Mouse (Mus musculus) neural tube, embryonic 11.5 days (tissue): ENCODE data around the gene P4hb. TPM values are rescaled to one million over a fixed set of nuclear protein-coding genes. Genes with fewer than 3 reads are reported as not detected.

Experiments used
- ATAC-seq: fragments of 200-750 bp; cut with Nextera tagmentation; 2 replicates; pipeline ENCODE4 v1.8.0; 2017; ENCODE audit warnings: moderate number of reproducible peaks, mild to moderate bottlenecking, moderate TSS enrichment, moderate library complexity; ENCODE audit not compliant: insufficient read depth, low FRiP score, low TSS enrichment
- DNase-seq: peaks from one replicate; pipeline ENCODE4 v3.0.0-alpha.2; 2015; ENCODE audit warnings: low spot score
- H3K27ac ChIP-seq: fragments of 300-500 bp; sonication (generic); 2 replicates; pipeline ENCODE4 v1.5.1; 2014; ENCODE audit warnings: low read depth, mild to moderate bottlenecking, low read length
- H3K27me3 ChIP-seq: fragments of 300-500 bp; sonication (generic); 2 replicates; pipeline ENCODE4 v1.6.1; 2014; ENCODE audit warnings: mild to moderate bottlenecking, low read length, mixed read lengths; ENCODE audit not compliant: control insufficient read depth, insufficient read depth
- H3K36me3 ChIP-seq: fragments of 300-500 bp; sonication (generic); 2 replicates; pipeline ENCODE4 v1.6.1; 2014; ENCODE audit warnings: mild to moderate bottlenecking, low read length, moderate library complexity, mixed read lengths; ENCODE audit not compliant: control insufficient read depth, insufficient read depth
- H3K4me1 ChIP-seq: fragments of 300-500 bp; sonication (generic); 2 replicates; pipeline ENCODE4 v1.6.1; 2014; ENCODE audit warnings: low read length, mixed read lengths; ENCODE audit not compliant: control insufficient read depth, insufficient read depth
- H3K4me2 ChIP-seq: fragments of 300-500 bp; sonication (generic); 2 replicates; pipeline ENCODE4 v1.6.1; 2014; ENCODE audit warnings: low read depth, mild to moderate bottlenecking, moderate library complexity
- H3K4me3 ChIP-seq: fragments of 300-500 bp; sonication (generic); 2 replicates; pipeline ENCODE4 v1.5.1; 2014; ENCODE audit warnings: low read depth, low read length
- H3K9ac ChIP-seq: fragments of 300-500 bp; sonication (generic); 2 replicates; pipeline ENCODE4 v1.6.1; 2014; ENCODE audit warnings: mild to moderate bottlenecking, low read length
- H3K9me3 ChIP-seq: fragments of 300-500 bp; sonication (generic); 2 replicates; pipeline ENCODE4 v1.6.1; 2016; ENCODE audit warnings: low read length; ENCODE audit not compliant: control insufficient read depth
- WGBS: fragments of 180-500 bp; shearing (Covaris S2); extraction: QIAGEN DNeasy Blood & Tissue Kit; methylation state at CpG from one replicate; pipeline ENCODE4 v1.1.7; 2014; 5-methylcytosine and 5-hydroxymethylcytosine counted together
- polyA plus RNA-seq: library from polyadenylated mRNA; unstranded; fragments of >200 nt; fragmentation: Nextera tagmentation; extraction: Ambion mirVana; gene quantifications from 2 replicates; pipeline ENCODE4 v1.2.1, GENCODE M21; 2014

P4hb gene
- polyA plus RNA-seq, 1 experiment from 2014 or later: 562 TPM

DNA sequence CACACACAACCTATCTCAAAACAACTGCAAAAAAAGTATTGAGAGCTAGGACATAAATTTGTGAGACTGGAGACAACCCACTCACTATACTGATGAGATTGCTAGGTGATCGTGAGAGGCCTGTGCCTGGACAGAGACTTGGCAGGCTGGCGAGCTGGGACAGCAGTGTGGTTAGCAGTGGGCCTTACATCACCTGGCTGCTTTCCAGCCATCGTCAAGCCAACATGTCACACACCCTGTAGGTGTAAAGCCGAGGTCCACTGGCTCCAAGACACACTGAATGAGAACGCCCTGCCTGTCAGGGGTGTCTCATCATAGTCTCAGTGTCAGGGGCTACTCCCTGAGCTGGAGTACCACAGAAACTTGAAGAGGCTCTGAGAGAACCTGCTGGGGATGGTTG lies 20.3 kb downstream of the P4hb start:
- H3K9ac ChIP-seq: no peak overlapping the region
- no peaks in the 10 kb centered on the region for H3K27me3 ChIP-seq
- ATAC-seq: no peak
- 81% methylated on average over 5 of the region's 5 CpGs for WGBS
- no peaks in the 10 kb centered on the region for H3K36me3 ChIP-seq
- H3K27ac ChIP-seq: no peak overlapping the region
- H3K4me2 ChIP-seq: no peak overlapping the region
- no peak for DNase-seq
- no peaks in the 10 kb centered on the region for H3K9me3 ChIP-seq
- H3K4me3 ChIP-seq: no peak overlapping the region
- H3K4me1 ChIP-seq: peaks cover 14% of the 10 kb centered on the region

DNA sequence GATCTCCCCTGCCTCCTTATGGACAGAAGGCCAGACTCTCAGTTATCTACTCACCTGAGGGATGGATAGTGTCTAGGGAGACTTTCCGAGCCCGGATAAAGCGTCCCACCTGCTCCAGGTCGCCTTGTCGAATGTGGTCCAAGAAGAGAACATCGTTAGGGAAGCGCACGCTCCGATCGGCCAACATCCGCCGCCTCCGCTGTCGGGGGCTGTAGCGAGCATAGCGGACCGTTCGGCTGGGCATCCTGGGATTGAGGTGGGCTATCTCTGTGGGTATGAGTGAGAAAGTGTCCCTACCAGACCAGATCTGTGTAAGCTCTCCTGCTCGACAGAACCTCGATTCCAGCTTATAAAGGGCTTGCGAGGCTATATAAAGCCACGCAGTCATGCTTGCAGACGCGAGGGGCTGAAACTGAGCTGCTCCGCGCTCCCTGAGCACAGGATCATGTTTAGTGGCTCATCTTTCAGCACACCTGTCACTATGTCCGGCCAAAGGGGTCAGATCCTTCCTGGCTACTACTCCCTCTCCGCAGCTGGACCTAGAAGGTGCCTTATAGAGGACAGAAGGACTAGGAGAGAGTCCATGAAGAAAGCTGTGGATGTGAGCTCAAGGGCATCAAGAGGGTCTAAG lies 22.1 kb downstream of the P4hb start, which contains the start of gene Ppp1r27:
TSS of gene Ppp1r27 (minus strand) at position 323 of the 631 bp plus-strand sequence.
- Histone ChIP-seq H3K4me3 (peak within 1 kb of the TSS; percentile 99), H3K27me3 (no peaks in the 10 kb centered on the region), H3K9ac (peak within 1 kb of the TSS; percentile 96), H3K9me3 (no peaks in the 10 kb centered on the region), H3K36me3 (no peaks in the 10 kb centered on the region), H3K4me2 (peak within 1 kb of the TSS; percentile 97), H3K27ac (peak within 1 kb of the TSS; percentile 78; the same call in 1 of the 2 replicates), H3K4me1 (peaks cover 14% of the 10 kb centered on the region)
- WGBS: 93% methylated on average over 28 of the region's 28 CpGs
- DNase-seq: no peak
- ATAC-seq: no peak

DNA sequence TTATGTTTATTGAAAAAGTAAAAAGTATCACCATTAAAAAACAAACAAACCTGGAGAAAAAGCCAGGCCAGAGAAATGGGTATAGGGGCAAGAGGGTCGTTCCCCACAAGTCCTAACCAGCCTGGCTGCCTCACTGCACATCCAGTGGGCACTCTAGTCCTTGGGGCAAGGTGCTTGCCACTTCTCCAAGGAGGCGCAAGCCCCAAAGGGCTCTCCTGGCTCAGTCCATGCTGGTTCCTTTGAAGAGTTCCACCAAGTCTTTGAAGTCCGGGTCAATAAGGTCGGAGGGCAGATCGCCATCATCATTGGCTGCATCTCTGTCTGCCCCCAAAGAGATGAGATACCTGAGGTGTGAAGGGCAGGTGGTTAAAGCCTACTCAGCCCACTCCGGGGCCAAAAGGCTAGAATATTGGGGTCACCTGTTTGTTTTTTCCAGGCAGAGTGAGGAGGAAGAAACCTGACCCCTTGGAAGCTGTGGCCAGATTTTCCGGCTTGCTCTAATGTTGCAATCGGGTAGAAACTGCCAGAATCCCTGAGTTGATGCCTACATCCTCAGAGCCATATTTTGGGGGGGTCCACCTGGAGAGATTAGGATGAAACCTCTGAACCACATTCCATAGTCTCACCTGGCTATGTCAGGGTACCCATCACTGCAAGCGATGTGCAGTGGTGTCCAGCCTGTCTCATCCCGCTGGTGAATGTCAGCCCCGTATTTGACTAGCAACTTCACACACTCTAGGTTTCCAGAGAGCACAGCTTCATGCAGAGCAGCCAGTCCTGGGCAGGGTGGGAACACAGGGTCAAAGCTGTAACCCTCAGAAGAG lies 22.9 kb downstream of the P4hb start:
- Histone ChIP-seq H3K27ac (peak overlapping the region; percentile 78), H3K4me3 (peak overlapping the region; percentile 99), H3K9me3 (no peaks in the 10 kb centered on the region), H3K9ac (peak overlapping the region; percentile 96), H3K36me3 (no peaks in the 10 kb centered on the region), H3K27me3 (no peaks in the 10 kb centered on the region), H3K4me2 (peak overlapping the region; percentile 97), H3K4me1 (peaks cover 14% of the 10 kb centered on the region)
- DNase-seq (peak; percentile 9), ATAC-seq (no peak)
- 73% methylated on average over 11 of the region's 11 CpGs for WGBS

DNA sequence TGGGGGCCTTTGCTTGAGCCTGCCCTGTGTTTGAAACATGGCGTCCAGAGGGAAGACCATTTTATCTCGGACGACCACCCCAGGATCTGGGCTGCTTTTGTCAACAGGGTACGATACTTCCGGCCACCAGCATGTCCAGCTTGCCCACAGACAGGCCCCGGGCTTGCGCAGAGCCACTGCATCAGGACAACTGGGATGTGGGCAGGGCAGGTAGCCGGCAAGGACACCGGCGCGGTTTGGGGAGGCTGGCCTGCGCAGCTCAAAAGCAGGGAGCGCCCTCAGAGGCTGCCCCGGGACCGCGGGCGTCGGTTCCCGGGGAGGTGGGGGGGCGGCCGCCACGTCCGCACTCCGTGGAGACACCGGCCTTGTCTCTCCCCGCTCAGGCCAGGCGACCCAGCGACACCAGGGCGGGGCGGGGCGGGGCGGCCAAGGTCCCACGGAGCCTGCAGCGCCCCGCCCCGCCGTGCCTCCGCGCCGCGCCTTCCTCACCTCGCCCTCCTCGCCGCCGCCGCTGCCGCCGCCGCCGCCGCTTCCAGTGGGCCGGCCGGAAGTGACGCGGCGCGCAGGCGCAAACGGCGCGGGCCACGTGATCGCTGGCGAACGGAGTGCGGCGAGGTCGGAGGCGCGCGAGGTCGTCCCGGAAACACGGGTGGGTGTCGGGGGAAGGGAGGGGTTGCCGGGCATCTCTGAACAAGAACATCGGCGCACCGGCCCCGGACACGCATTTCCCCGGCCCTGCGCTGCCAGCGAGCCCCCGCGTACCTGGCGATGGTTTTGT lies 23.7 kb downstream of the P4hb start, which contains the start of gene Mcrip1:
TSS of gene Mcrip1 (minus strand) at position 560 of the 778 bp plus-strand sequence.
- H3K27ac ChIP-seq: peak within 1 kb of the TSS; percentile 78
- ATAC-seq (peak; percentile 87), DNase-seq (peak; percentile 94)
- peaks cover 14% of the 10 kb centered on the region for H3K4me1 ChIP-seq
- no peaks in the 10 kb centered on the region for H3K27me3 ChIP-seq
- WGBS: under 1% methylated on average over 84 of the region's 87 CpGs
- H3K36me3 ChIP-seq: peaks cover 3% of the 10 kb centered on the region; the same call in 1 of the 2 replicates
- peak within 1 kb of the TSS; percentile 99 for H3K4me3 ChIP-seq
- H3K4me2 ChIP-seq: peak within 1 kb of the TSS; percentile 97
- peak within 1 kb of the TSS; percentile 96 for H3K9ac ChIP-seq
- H3K9me3 ChIP-seq: no peaks in the 10 kb centered on the region

DNA sequence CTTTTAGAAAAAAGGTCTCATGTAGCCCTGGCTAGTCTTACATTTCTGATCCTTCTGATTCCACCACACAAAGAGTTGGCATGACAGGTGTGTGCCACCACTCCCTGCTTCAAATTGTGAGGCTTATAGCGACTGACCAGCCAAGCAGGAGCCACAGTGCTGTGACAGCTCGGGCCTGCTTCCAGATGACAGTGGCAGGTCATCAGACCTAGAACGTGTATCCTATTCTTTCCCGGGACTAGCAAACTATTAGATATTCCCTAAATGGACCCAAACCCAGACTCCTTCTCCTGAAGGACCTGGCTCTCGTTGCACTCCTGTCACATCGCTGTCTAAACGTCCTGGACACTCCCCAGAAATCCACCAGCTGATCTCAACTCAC lies 24.3 kb downstream of the P4hb start:
- Histone ChIP-seq H3K36me3 (peaks cover 6% of the 10 kb centered on the region; the same call in 1 of the 2 replicates), H3K27me3 (no peaks in the 10 kb centered on the region), H3K27ac (peak overlapping the region; percentile 78; the same call in 1 of the 2 replicates), H3K4me1 (peaks cover 14% of the 10 kb centered on the region), H3K9me3 (no peaks in the 10 kb centered on the region), H3K9ac (peak overlapping the region; percentile 96), H3K4me3 (peak overlapping the region; percentile 99), H3K4me2 (peak overlapping the region; percentile 97)
- DNase-seq: no peak
- WGBS: 35% methylated on average over 7 of the region's 7 CpGs
- no peak for ATAC-seq

DNA sequence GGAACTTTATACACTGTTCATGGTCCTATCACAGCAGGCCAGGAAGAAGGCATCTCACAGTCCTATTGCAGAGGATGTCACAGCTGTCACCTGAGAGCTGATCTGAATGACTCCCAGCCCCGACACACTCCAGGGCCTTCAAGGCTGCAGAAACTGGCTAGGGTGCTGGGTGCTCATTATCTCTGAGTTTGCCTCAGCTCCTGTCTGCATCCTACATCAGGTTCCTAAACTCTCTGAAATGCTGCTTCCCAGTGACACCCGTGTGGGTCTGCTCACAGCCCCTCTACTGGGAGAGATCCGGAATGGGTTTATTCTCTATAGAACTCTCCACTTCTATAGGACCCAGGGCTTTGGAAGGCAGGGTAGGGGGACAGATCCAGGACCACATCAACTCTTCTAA lies 24.8 kb downstream of the P4hb start:
- WGBS: 85% methylated on average over 3 of the region's 3 CpGs
- Histone ChIP-seq H3K4me2 (peak overlapping the region; percentile 97), H3K4me3 (no peak overlapping the region; the same call in 1 of the 2 replicates), H3K9me3 (no peaks in the 10 kb centered on the region), H3K36me3 (peaks cover 10% of the 10 kb centered on the region; the same call in 1 of the 2 replicates), H3K4me1 (peaks cover 14% of the 10 kb centered on the region), H3K27ac (no peak overlapping the region), H3K9ac (no peak overlapping the region), H3K27me3 (no peaks in the 10 kb centered on the region)
- DNase-seq (peak; percentile 9), ATAC-seq (no peak)

DNA sequence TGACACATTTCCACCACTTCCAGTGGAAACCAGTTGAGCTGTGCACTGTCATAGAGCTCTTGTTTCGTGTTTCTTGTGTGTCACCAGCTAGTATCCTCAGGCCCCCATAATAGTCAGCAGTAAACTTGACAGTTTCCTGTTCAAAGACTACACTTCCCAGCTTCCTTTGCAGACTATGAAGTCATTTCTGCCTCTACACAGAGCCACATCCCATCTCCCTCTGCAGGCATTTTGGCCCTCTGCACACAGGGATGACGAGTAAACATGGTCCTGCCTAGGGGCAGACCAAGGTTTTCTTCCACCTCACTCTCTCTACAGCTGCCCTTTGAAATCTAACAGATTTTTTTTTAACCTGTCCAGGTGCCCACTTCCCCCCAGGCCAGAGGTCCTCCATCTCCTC lies 25.6 kb downstream of the P4hb start:
- ATAC-seq (no peak), DNase-seq (peak; percentile 5)
- no peak overlapping the region for H3K27ac ChIP-seq
- no peak overlapping the region for H3K4me2 ChIP-seq
- H3K9me3 ChIP-seq: no peaks in the 10 kb centered on the region
- no peaks in the 10 kb centered on the region for H3K27me3 ChIP-seq
- WGBS: 72% methylated on average over 2 of the region's 2 CpGs
- peaks cover 14% of the 10 kb centered on the region for H3K4me1 ChIP-seq
- H3K4me3 ChIP-seq: no peak overlapping the region
- H3K36me3 ChIP-seq: peaks cover 15% of the 10 kb centered on the region; the same call in 1 of the 2 replicates
- no peak overlapping the region for H3K9ac ChIP-seq

DNA sequence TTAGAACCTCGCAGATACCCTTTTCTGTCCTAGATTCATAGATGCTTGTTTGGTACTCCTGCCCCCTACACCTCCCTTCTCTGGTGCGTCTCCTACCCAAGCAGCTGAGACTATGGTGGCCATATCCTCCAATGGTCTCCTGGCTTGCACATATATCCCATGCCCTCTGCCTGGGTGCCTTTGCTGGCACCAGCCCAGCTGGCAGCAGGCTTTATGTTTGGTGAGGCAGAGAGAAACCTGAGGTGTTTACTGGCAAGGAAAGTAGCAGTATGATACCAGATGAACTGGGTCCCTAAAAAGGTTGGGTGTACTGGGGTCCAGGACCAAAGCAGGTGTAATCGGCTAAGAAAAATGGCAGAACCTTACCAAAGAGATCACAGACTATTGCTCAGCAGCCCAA lies 27.1 kb downstream of the P4hb start:
- Histone ChIP-seq H3K9ac (no peak overlapping the region), H3K9me3 (no peaks in the 10 kb centered on the region), H3K36me3 (peaks cover 15% of the 10 kb centered on the region; the same call in 1 of the 2 replicates), H3K4me3 (no peak overlapping the region), H3K27ac (no peak overlapping the region), H3K27me3 (no peaks in the 10 kb centered on the region), H3K4me2 (no peak overlapping the region), H3K4me1 (peaks cover 14% of the 10 kb centered on the region)
- no peak for ATAC-seq
- WGBS: 98% methylated on average over 3 of the region's 3 CpGs
- DNase-seq: no peak
